Mouse (Mus musculus): ENCODE results near the gene Sdccag8. TPM values are rescaled to one million over a fixed set of nuclear protein-coding genes. Genes with fewer than 3 reads are reported as not detected.

Gene Sdccag8
- polyA plus RNA-seq, 1 experiment from 2014 or later, result 28.8 TPM

GRCm38 (mm10) chr1:177022751-177023150 lies 208.3 kb downstream of the Sdccag8 start:
- H3K4me2 ChIP-seq, result no peak overlapping the region
- H3K27ac ChIP-seq, result no peak overlapping the region
- no peak overlapping the region for H3K9ac ChIP-seq
- no peak overlapping the region for H3K4me3 ChIP-seq
- H3K9me3 ChIP-seq (replicated peaks), result no peaks in the 10 kb centered on the region
- H3K4me1 ChIP-seq, result peaks cover 5% of the 10 kb centered on the region; the same call in 1 of the 2 replicates
- H3K36me3 ChIP-seq (ENCODE audit: poor library complexity, severe bottlenecking), result peaks cover 42% of the 10 kb centered on the region
- no peak for ATAC-seq
- no peaks in the 10 kb centered on the region for H3K27me3 ChIP-seq
- WGBS, result 68% methylated on average over 3 of the region's 3 CpGs

GRCm38 (mm10) chr1:177027706-177028105 lies 213.2 kb downstream of the Sdccag8 start:
- H3K36me3 ChIP-seq (ENCODE audit: poor library complexity, severe bottlenecking), result peaks cover 39% of the 10 kb centered on the region
- H3K27me3 ChIP-seq, result no peaks in the 10 kb centered on the region
- no peak overlapping the region for H3K4me3 ChIP-seq
- no peak overlapping the region for H3K9ac ChIP-seq
- H3K27ac ChIP-seq, result no peak overlapping the region
- no peak for ATAC-seq
- no peak overlapping the region for H3K4me2 ChIP-seq
- H3K9me3 ChIP-seq (replicated peaks), result no peaks in the 10 kb centered on the region
- H3K4me1 ChIP-seq, result peaks cover 2% of the 10 kb centered on the region; the same call in 1 of the 2 replicates
- WGBS, result 85% methylated on average over 3 of the region's 3 CpGs

DNA sequence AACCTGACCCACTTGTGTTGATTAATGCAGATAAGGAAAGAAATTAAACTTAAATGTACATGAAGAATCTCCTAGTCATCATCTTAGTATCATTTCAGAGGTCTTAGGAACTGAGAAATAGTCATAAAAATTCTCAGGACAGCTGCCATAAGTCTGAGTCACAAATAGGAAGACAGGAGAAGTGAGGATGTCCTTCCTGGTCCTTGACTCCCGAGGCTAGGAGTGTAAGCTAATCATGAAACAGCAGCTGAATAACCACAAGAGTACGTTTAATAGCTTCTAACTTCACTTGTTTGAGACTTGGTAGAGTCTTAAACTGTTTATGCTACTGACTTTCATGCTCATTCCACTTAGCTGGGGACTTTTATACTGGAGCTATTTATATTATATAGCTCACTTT lies 214.6 kb downstream of the Sdccag8 start:
- H3K27me3 ChIP-seq, result no peaks in the 10 kb centered on the region
- no peak overlapping the region for H3K4me3 ChIP-seq
- 73% methylated on average over 2 of the region's 2 CpGs for WGBS
- no peak for ATAC-seq
- H3K4me2 ChIP-seq, result no peak overlapping the region
- H3K9ac ChIP-seq, result no peak overlapping the region
- H3K9me3 ChIP-seq (replicated peaks), result no peaks in the 10 kb centered on the region
- H3K27ac ChIP-seq, result no peak overlapping the region
- peaks cover 26% of the 10 kb centered on the region for H3K36me3 ChIP-seq (ENCODE audit: poor library complexity, severe bottlenecking)
- peaks cover 2% of the 10 kb centered on the region; the same call in 1 of the 2 replicates for H3K4me1 ChIP-seq

- Histone ChIP-seq H3K27me3 (no peaks in the 10 kb centered on the region), H3K36me3 (ENCODE audit: poor library complexity, severe bottlenecking) (peaks cover 15% of the 10 kb centered on the region), H3K9ac (no peak overlapping the region), H3K27ac (no peak overlapping the region), H3K9me3 (replicated peaks) (no peaks in the 10 kb centered on the region), H3K4me3 (no peak overlapping the region), H3K4me1 (peaks cover 4% of the 10 kb centered on the region; the same call in 1 of the 2 replicates), H3K4me2 (no peak overlapping the region)
- ATAC-seq, result no peak
- WGBS, result 83% methylated on average over 3 of the region's 3 CpGs
These were observed 216.2 kb downstream of the Sdccag8 start for GRCm38 (mm10) chr1:177030669-177031068.

DNA sequence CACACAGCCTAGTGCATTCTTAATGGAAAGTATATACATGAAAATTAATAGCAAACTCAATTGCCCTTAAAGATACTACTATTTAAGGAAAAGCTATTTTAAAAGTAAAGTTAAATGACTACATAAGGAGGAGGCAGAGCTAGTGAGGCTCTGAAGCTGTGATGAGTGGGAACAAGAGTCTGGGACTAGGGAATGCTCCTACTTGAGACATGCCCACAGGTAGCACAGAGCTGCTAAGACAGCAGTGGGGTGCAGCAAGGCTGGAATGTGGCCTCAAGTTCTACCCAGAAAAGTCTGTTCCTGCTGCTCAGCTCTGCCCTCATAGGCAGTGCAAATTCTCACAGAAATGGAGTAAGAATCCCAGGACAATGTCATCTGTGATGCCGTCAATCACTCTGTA lies 216.7 kb downstream of the Sdccag8 start:
- no peak overlapping the region for H3K4me3 ChIP-seq

DNA sequence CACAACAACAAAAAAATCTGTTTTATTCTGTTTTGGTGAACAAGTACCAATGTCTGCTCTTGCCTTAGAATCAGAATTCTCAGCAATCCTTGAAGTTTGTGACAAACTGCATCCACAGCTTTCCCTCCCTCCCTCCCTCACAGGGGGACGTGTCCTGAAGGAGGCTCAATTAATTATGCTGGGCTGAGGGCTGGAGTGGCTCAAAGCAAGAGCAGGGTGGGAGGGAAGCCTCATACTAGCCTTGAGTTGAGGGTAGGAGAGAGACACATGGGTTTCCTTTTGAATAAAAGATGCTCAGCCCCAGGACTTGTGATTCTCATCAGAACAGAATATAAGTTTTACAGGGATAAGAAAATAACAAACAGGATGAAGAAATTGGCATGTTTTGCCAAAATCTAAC lies 217.8 kb downstream of the Sdccag8 start:
- no peak overlapping the region for H3K4me2 ChIP-seq
- peaks cover 13% of the 10 kb centered on the region for H3K36me3 ChIP-seq (ENCODE audit: poor library complexity, severe bottlenecking)
- no peak overlapping the region for H3K27ac ChIP-seq
- WGBS, result 6% methylated on average over 1 of the region's 1 CpGs
- no peak overlapping the region for H3K4me3 ChIP-seq
- no peak for ATAC-seq
- H3K4me1 ChIP-seq, result peaks cover 4% of the 10 kb centered on the region; the same call in 1 of the 2 replicates
- H3K9ac ChIP-seq, result no peak overlapping the region
- no peaks in the 10 kb centered on the region for H3K27me3 ChIP-seq
- no peaks in the 10 kb centered on the region for H3K9me3 ChIP-seq (replicated peaks)

More for the DNA sequence above, 216.7 kb downstream of the Sdccag8 start:
- Histone ChIP-seq H3K4me2 (no peak overlapping the region), H3K4me1 (peaks cover 4% of the 10 kb centered on the region; the same call in 1 of the 2 replicates), H3K27ac (no peak overlapping the region), H3K27me3 (no peaks in the 10 kb centered on the region), H3K9me3 (replicated peaks) (no peaks in the 10 kb centered on the region), H3K36me3 (ENCODE audit: poor library complexity, severe bottlenecking) (peaks cover 15% of the 10 kb centered on the region), H3K9ac (no peak overlapping the region)
- 98% methylated on average over 1 of the region's 1 CpGs for WGBS
- no peak for ATAC-seq

- Histone ChIP-seq H3K4me2 (no peak overlapping the region), H3K27me3 (no peaks in the 10 kb centered on the region), H3K36me3 (ENCODE audit: poor library complexity, severe bottlenecking) (peaks cover 13% of the 10 kb centered on the region), H3K9me3 (replicated peaks) (no peaks in the 10 kb centered on the region), H3K4me1 (peaks cover 8% of the 10 kb centered on the region; the same call in 1 of the 2 replicates), H3K9ac (no peak overlapping the region), H3K27ac (no peak overlapping the region), H3K4me3 (no peak overlapping the region)
- WGBS, result 73% methylated on average over 2 of the region's 2 CpGs
- no peak for ATAC-seq
These were observed 221.0 kb downstream of the Sdccag8 start for GRCm38 (mm10) chr1:177035460-177035859.

DNA sequence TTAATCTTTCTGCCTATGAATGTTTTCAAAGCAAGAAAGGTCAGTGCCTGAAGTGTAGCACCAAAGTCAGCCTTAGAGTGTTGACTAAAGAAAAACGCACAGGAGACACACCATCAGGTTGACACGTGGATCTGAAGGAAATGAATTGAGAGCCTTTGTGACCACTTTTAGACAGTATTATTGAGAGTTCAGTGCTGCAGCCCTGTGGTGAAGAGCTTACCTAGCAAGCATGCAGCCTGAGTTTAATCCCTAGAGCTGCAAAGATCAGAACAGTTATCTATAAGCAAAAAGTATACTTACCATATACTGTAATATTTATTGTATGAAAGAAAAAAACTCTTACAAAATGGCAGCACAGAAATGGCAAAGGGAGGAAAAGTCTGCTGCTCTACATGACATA lies 223.9 kb downstream of the Sdccag8 start:
- no peak; the same call in 1 of the 2 replicates for ATAC-seq
- H3K27me3 ChIP-seq, result no peaks in the 10 kb centered on the region
- 48% methylated on average over 2 of the region's 2 CpGs for WGBS
- H3K4me2 ChIP-seq, result no peak overlapping the region
- H3K9ac ChIP-seq, result no peak overlapping the region
- peaks cover 8% of the 10 kb centered on the region; the same call in 1 of the 2 replicates for H3K4me1 ChIP-seq
- no peaks in the 10 kb centered on the region; the same call in 1 of the 2 replicates for H3K36me3 ChIP-seq (ENCODE audit: poor library complexity, severe bottlenecking)
- no peak overlapping the region for H3K4me3 ChIP-seq
- no peaks in the 10 kb centered on the region for H3K9me3 ChIP-seq (replicated peaks)
- H3K27ac ChIP-seq, result peak overlapping the region; percentile 41

DNA sequence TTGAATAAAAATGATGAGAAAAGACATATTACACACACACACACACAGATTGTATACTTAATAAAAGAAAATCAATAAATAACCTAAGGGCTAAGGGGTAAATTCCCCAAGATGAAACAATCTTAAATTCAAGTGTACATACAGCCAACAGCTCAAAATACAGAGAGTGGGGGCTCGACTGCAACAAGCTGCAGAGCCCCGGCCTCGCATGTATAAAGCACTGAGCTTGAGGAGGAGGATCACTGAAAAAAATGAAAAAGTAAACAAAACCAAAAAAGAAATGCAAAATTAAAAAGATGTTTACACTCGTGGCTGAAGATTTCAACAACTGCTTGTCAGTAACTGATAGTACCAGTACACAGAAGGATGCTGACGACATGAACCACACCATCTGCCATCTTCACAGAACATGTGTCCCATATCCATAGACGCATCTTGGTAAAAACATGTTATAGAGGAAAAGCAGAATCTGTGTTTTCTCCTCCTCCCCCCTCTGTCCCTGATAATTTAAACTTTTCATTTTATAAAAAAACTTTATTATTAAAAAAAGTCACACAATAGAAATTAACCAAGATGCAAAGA lies 224.7 kb downstream of the Sdccag8 start:
- Histone ChIP-seq H3K9ac (no peak overlapping the region), H3K4me1 (peaks cover 8% of the 10 kb centered on the region; the same call in 1 of the 2 replicates), H3K4me3 (no peak overlapping the region), H3K36me3 (ENCODE audit: poor library complexity, severe bottlenecking) (no peaks in the 10 kb centered on the region; the same call in 1 of the 2 replicates), H3K27me3 (no peaks in the 10 kb centered on the region), H3K9me3 (replicated peaks) (no peaks in the 10 kb centered on the region), H3K27ac (peak overlapping the region; percentile 57; the same call in 1 of the 2 replicates), H3K4me2 (no peak overlapping the region)
- WGBS, result 70% methylated on average over 6 of the region's 6 CpGs
- peak; percentile 84; the same call in 1 of the 2 replicates for ATAC-seq

- 36% methylated on average over 4 of the region's 4 CpGs for WGBS
- ATAC-seq, result no peak
- H3K9ac ChIP-seq, result no peak overlapping the region
- H3K27ac ChIP-seq, result peak overlapping the region; percentile 62
- H3K4me3 ChIP-seq, result no peak overlapping the region
- H3K4me2 ChIP-seq, result no peak overlapping the region
- H3K27me3 ChIP-seq, result no peaks in the 10 kb centered on the region
- H3K36me3 ChIP-seq (ENCODE audit: poor library complexity, severe bottlenecking), result no peaks in the 10 kb centered on the region
- H3K9me3 ChIP-seq (replicated peaks), result no peaks in the 10 kb centered on the region
- H3K4me1 ChIP-seq, result peaks cover 8% of the 10 kb centered on the region; the same call in 1 of the 2 replicates
These were observed 225.6 kb downstream of the Sdccag8 start for GRCm38 (mm10) chr1:177040058-177040457.

GRCm38 (mm10) chr1:177045885-177046284 lies 231.4 kb downstream of the Sdccag8 start:
- no peaks in the 10 kb centered on the region for H3K9me3 ChIP-seq (replicated peaks)
- ATAC-seq, result no peak
- no peak overlapping the region for H3K27ac ChIP-seq
- no peak overlapping the region for H3K4me2 ChIP-seq
- H3K27me3 ChIP-seq, result no peaks in the 10 kb centered on the region
- peaks cover 10% of the 10 kb centered on the region; the same call in 1 of the 2 replicates for H3K36me3 ChIP-seq (ENCODE audit: poor library complexity, severe bottlenecking)
- H3K9ac ChIP-seq, result no peak overlapping the region
- H3K4me3 ChIP-seq, result no peak overlapping the region
- H3K4me1 ChIP-seq, result 0 out of 2 replicates have a peak, but pooled peaks cover 3% of the 10 kb centered on the region

GRCm38 (mm10) chr1:177046963-177047362 lies 232.5 kb downstream of the Sdccag8 start:
- WGBS, result 78% methylated on average over 2 of the region's 2 CpGs
- Histone ChIP-seq H3K4me3 (no peak overlapping the region), H3K36me3 (ENCODE audit: poor library complexity, severe bottlenecking) (peaks cover 10% of the 10 kb centered on the region; the same call in 1 of the 2 replicates), H3K9me3 (replicated peaks) (no peaks in the 10 kb centered on the region), H3K4me1 (peaks cover 11% of the 10 kb centered on the region), H3K27me3 (no peaks in the 10 kb centered on the region), H3K27ac (no peak overlapping the region), H3K9ac (no peak overlapping the region), H3K4me2 (no peak overlapping the region)
- ATAC-seq, result no peak

Measured in forebrain, embryonic 13.5 days (tissue).